Mouse (Mus musculus): ENCODE measurements around the gene Olfr1373.

Gene Olfr1373

DNA sequence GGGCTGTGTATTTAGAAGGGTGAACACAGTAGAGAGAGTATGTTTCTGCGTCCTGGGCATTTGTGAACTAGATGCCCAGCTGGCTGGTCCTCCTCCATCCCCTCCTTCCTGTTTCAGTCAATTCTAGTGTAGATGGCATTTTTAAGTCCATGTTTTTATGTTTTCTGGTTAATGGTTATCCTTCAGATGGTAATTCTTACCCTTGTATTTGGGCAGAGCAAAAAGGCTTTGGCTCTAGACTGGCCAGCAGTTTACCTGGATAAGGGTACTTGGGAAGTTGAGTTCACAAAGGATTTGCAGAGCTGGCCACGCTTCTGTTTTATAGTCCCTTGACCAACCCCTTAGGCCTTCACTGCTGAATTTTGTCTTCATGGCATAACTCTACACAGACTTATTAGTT lies 39.3 kb downstream of the Olfr1373 start:
- no peak for DNase-seq (ENCODE audit: low spot score)

DNA sequence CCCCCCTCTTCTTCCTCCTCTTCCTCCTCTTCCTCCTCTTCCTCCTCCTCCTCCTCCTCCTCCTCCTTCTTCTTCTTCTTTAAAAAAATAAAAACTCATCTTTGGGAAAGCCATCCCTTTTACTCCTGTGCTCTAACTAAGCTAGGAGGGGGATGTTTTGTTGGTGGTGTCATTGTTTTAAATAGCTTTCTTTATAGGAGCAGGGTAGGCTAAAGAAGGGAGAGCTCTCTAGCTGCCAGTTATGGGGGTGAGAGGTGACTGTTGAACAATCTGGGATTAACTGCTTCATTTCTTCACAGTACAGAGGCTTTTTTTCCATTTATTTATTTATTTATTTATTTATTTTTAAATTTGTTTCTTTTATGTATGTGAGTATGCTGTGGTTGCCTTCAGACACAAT lies 39.8 kb downstream of the Olfr1373 start:
- no peak for DNase-seq (ENCODE audit: low spot score)

DNA sequence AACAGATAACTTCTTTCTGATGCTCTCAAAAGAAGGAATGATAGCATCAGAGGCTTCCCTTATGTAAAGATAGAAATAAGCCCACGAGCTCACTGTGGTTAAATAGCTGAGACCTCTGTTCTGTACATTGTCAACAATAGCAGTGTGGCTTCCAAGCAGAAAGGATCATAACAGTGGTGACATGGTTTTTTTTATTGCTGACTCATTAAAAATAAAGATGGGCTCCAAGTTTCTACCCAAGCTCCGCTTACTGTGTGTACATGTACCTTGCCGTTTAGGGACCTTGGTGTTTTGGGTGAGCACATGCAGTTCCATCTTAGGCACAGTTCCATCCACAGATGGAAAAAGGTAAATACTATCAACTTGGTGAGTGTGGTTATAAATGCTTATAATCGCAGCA lies 42.4 kb downstream of the Olfr1373 start:
- DNase-seq (ENCODE audit: low spot score): no peak

- DNase-seq (ENCODE audit: low spot score): no peak
Measured at GRCm38 (mm10) chr11:52099771-52100219, 45.5 kb downstream of the Olfr1373 start.

- peak; percentile 83 for DNase-seq (ENCODE audit: low spot score)
Measured at GRCm38 (mm10) chr11:52099031-52099761, 46.1 kb downstream of the Olfr1373 start.

GRCm38 (mm10) chr11:52098398-52098946 lies 46.9 kb downstream of the Olfr1373 start, which contains the start of gene Ppp2ca:
TSS of gene Ppp2ca (plus strand) at chr11:52098681.
- DNase-seq (ENCODE audit: low spot score): peak; percentile 97

- no peak for DNase-seq (ENCODE audit: low spot score)
Measured at GRCm38 (mm10) chr11:52097596-52097995, 47.7 kb downstream of the Olfr1373 start.

DNA sequence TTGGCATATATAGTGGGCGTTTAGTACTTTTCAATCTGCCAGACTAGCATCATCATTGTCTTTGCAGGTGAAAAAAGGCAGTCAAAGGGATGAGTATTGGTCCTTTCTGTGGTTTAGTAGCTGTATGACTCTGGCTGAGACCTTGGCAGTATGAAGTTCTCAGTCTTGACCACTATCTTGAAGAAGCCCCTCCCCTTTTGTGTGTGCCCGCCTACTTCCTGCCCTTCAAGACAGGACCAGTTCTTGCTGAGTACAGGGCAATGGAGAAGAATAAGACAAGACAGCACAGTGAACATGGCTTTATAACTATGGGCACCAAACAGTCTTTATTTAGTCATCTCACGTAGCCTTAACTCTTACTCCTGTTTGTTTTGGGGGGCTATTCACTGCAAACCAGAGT lies 48.3 kb downstream of the Olfr1373 start:
- no peak for DNase-seq (ENCODE audit: low spot score)
